Mouse (Mus musculus) neural tube, embryonic 11.5 days (tissue): ENCODE results near the gene Enpp4. TPM values are rescaled to one million over a fixed set of nuclear protein-coding genes. Genes with fewer than 3 reads are reported as not detected.

Source experiments
- ATAC-seq: fragments of 200-750 bp; cut with Nextera tagmentation; 2 replicates; pipeline ENCODE4 v1.8.0; 2017; ENCODE audit warnings: moderate number of reproducible peaks, mild to moderate bottlenecking, moderate TSS enrichment, moderate library complexity; ENCODE audit not compliant: insufficient read depth, low FRiP score, low TSS enrichment
- DNase-seq: peaks from one replicate; pipeline ENCODE4 v3.0.0-alpha.2; 2015; ENCODE audit warnings: low spot score
- H3K27ac ChIP-seq: fragments of 300-500 bp; sonication (generic); 2 replicates; pipeline ENCODE4 v1.5.1; 2014; ENCODE audit warnings: low read depth, mild to moderate bottlenecking, low read length
- H3K27me3 ChIP-seq: fragments of 300-500 bp; sonication (generic); 2 replicates; pipeline ENCODE4 v1.6.1; 2014; ENCODE audit warnings: mild to moderate bottlenecking, low read length, mixed read lengths; ENCODE audit not compliant: control insufficient read depth, insufficient read depth
- H3K36me3 ChIP-seq: fragments of 300-500 bp; sonication (generic); 2 replicates; pipeline ENCODE4 v1.6.1; 2014; ENCODE audit warnings: mild to moderate bottlenecking, low read length, moderate library complexity, mixed read lengths; ENCODE audit not compliant: control insufficient read depth, insufficient read depth
- H3K4me1 ChIP-seq: fragments of 300-500 bp; sonication (generic); 2 replicates; pipeline ENCODE4 v1.6.1; 2014; ENCODE audit warnings: low read length, mixed read lengths; ENCODE audit not compliant: control insufficient read depth, insufficient read depth
- H3K4me2 ChIP-seq: fragments of 300-500 bp; sonication (generic); 2 replicates; pipeline ENCODE4 v1.6.1; 2014; ENCODE audit warnings: low read depth, mild to moderate bottlenecking, moderate library complexity
- H3K4me3 ChIP-seq: fragments of 300-500 bp; sonication (generic); 2 replicates; pipeline ENCODE4 v1.5.1; 2014; ENCODE audit warnings: low read depth, low read length
- H3K9ac ChIP-seq: fragments of 300-500 bp; sonication (generic); 2 replicates; pipeline ENCODE4 v1.6.1; 2014; ENCODE audit warnings: mild to moderate bottlenecking, low read length
- H3K9me3 ChIP-seq: fragments of 300-500 bp; sonication (generic); 2 replicates; pipeline ENCODE4 v1.6.1; 2016; ENCODE audit warnings: low read length; ENCODE audit not compliant: control insufficient read depth
- WGBS: fragments of 180-500 bp; shearing (Covaris S2); extraction: QIAGEN DNeasy Blood & Tissue Kit; methylation state at CpG from one replicate; pipeline ENCODE4 v1.1.7; 2014; 5-methylcytosine and 5-hydroxymethylcytosine counted together
- polyA plus RNA-seq: library from polyadenylated mRNA; unstranded; fragments of >200 nt; fragmentation: Nextera tagmentation; extraction: Ambion mirVana; gene quantifications from 2 replicates; pipeline ENCODE4 v1.2.1, GENCODE M21; 2014

Gene Enpp4
- polyA plus RNA-seq, 1 experiment from 2014 or later = 5.0 TPM

DNA sequence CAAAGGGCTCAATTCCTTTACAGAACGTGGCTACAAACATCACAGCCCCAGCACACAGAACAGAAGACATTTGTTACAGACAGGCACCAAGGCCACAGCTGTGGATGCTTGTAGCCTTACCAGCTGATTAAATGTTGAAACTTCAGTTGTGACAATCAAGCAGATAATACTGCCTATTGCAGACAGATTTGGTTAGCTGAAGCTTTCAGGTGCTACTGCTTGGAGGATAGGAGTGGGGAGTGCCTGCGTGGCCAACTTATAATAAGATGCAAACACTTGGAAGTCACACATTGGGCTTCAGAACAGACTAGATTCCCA lies 27.8 kb downstream of the Enpp4 start:
- no peak for DNase-seq
- Histone ChIP-seq H3K4me3 (no peak overlapping the region), H3K27me3 (no peaks in the 10 kb centered on the region), H3K27ac (no peak overlapping the region), H3K4me1 (no peaks in the 10 kb centered on the region), H3K36me3 (no peaks in the 10 kb centered on the region), H3K9ac (no peak overlapping the region), H3K9me3 (no peaks in the 10 kb centered on the region), H3K4me2 (no peak overlapping the region)
- ATAC-seq = no peak
- 67% methylated on average over 2 of the region's 2 CpGs for WGBS

GRCm38 (mm10) chr17:44077146-44077842 lies 28.3 kb downstream of the Enpp4 start:
- Histone ChIP-seq H3K9ac (no peak overlapping the region), H3K36me3 (no peaks in the 10 kb centered on the region), H3K4me1 (no peaks in the 10 kb centered on the region), H3K4me3 (no peak overlapping the region), H3K27me3 (no peaks in the 10 kb centered on the region), H3K4me2 (no peak overlapping the region), H3K27ac (no peak overlapping the region), H3K9me3 (no peaks in the 10 kb centered on the region)
- DNase-seq (no peak), ATAC-seq (no peak)
- 86% methylated on average over 12 of the region's 12 CpGs for WGBS

- Histone ChIP-seq H3K4me3 (no peak overlapping the region), H3K4me2 (no peak overlapping the region), H3K36me3 (no peaks in the 10 kb centered on the region), H3K27ac (no peak overlapping the region), H3K9me3 (no peaks in the 10 kb centered on the region), H3K9ac (no peak overlapping the region), H3K4me1 (no peaks in the 10 kb centered on the region), H3K27me3 (no peaks in the 10 kb centered on the region)
- ATAC-seq (no peak), DNase-seq (peak; percentile 31)
- 59% methylated on average over 6 of the region's 6 CpGs for WGBS
These were observed 29.4 kb downstream of the Enpp4 start for GRCm38 (mm10) chr17:44076051-44076680.

DNA sequence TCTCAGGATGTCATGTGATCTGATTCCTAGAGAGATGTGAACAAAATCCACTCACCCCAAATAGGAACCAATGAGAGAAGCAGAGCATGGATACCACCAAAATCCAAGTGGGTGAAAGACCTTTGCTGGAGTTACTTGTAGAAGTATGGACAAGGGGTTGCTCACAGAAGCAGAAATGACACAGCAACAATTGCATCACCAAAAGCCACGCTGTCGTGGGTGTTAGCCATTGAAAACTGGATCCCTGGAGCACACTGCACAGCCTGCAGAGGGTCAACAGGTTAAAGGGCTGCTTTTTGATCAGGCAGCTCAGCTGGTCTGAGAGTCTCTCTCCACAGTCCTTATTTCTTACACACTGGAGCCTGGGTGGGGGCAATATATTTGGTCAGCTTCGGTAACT lies 30.0 kb downstream of the Enpp4 start:
- Histone ChIP-seq H3K4me2 (no peak overlapping the region), H3K27me3 (no peaks in the 10 kb centered on the region), H3K9me3 (no peaks in the 10 kb centered on the region), H3K4me1 (no peaks in the 10 kb centered on the region), H3K27ac (no peak overlapping the region), H3K36me3 (no peaks in the 10 kb centered on the region), H3K9ac (no peak overlapping the region), H3K4me3 (no peak overlapping the region)
- 82% methylated on average over 3 of the region's 3 CpGs for WGBS
- no peak for DNase-seq
- ATAC-seq = no peak

- Histone ChIP-seq H3K4me1 (no peaks in the 10 kb centered on the region), H3K4me2 (no peak overlapping the region), H3K9ac (no peak overlapping the region), H3K4me3 (no peak overlapping the region), H3K27me3 (no peaks in the 10 kb centered on the region), H3K36me3 (no peaks in the 10 kb centered on the region), H3K27ac (no peak overlapping the region), H3K9me3 (no peaks in the 10 kb centered on the region)
- ATAC-seq (no peak), DNase-seq (no peak)
These were observed 33.9 kb downstream of the Enpp4 start for GRCm38 (mm10) chr17:44071680-44072079.

DNA sequence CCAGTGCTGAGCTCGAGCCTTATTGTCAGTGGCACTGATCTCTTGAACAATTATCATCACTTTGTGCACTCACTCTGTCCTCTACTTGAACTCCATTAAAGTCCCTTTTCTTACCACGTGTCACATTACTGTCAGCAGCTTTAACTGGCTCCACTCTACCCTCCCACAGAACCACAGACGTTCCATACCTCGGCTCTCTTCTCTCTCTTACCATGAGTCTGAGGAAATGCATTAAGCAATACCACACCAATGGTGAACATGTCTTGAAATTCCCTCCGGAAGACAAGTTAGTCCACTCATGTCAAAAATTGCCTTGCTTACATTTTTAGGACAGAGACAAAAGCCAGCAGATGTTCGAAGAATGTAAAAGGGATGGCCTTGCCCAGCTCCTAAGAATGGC lies 36.7 kb downstream of the Enpp4 start:
- DNase-seq = no peak
- H3K27ac ChIP-seq = no peak overlapping the region
- no peaks in the 10 kb centered on the region for H3K9me3 ChIP-seq
- no peaks in the 10 kb centered on the region for H3K4me1 ChIP-seq
- no peak for ATAC-seq
- H3K9ac ChIP-seq = no peak overlapping the region
- H3K27me3 ChIP-seq = no peaks in the 10 kb centered on the region
- H3K4me3 ChIP-seq = no peak overlapping the region
- WGBS = 85% methylated on average over 6 of the region's 6 CpGs
- no peak overlapping the region for H3K4me2 ChIP-seq
- no peaks in the 10 kb centered on the region for H3K36me3 ChIP-seq

DNA sequence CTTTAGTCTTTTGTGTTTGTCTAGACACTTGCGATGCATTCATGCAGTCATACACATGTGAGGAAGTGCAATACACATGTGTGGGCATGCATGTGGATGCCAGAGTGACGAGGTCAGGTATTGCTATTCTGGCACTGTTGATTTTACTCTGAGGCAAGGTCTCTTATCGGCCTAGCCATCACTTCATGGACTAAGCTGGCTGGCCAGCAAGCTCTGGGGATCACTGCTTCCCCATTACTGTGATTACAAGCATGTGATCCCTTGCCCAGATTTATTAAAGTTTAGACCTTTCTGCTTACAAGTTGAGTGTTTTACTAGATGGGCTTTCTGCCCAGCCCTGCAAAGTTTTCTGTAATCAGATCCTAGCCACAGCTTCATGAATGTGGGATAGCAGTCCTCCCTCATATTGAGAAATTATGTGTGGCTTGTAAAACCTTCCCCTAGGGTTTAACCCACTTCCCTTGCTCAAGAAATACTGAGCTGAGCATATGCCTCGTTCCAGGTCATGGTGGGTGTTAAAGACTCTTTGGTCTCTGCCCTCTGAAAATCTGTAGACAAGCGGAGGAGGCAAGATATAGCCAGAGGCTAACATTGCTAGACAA lies 44.2 kb downstream of the Enpp4 start:
- H3K9ac ChIP-seq = no peak overlapping the region
- H3K9me3 ChIP-seq = no peaks in the 10 kb centered on the region
- DNase-seq (no peak), ATAC-seq (no peak)
- H3K4me1 ChIP-seq = no peaks in the 10 kb centered on the region
- H3K27me3 ChIP-seq = no peaks in the 10 kb centered on the region
- no peak overlapping the region for H3K4me3 ChIP-seq
- no peak overlapping the region for H3K27ac ChIP-seq
- WGBS = 80% methylated on average over 5 of the region's 5 CpGs
- no peak overlapping the region for H3K4me2 ChIP-seq
- no peaks in the 10 kb centered on the region for H3K36me3 ChIP-seq

GRCm38 (mm10) chr17:44060781-44061180 lies 44.8 kb downstream of the Enpp4 start:
- no peak for DNase-seq
- 88% methylated on average over 1 of the region's 1 CpGs for whole genome bisulfite sequencing
- no peak overlapping the region for H3K27ac ChIP-seq

GRCm38 (mm10) chr17:44058145-44058544 lies 47.5 kb downstream of the Enpp4 start:
- H3K4me3 ChIP-seq = no peak overlapping the region
- DNase-seq (no peak), ATAC-seq (no peak)
- H3K4me2 ChIP-seq = no peak overlapping the region
- H3K27me3 ChIP-seq = no peaks in the 10 kb centered on the region
- no peaks in the 10 kb centered on the region for H3K4me1 ChIP-seq
- H3K36me3 ChIP-seq = no peaks in the 10 kb centered on the region
- no peak overlapping the region for H3K9ac ChIP-seq
- no peak overlapping the region for H3K27ac ChIP-seq
- H3K9me3 ChIP-seq = no peaks in the 10 kb centered on the region

More at GRCm38 (mm10) chr17:44060781-44061180, 44.8 kb downstream of the Enpp4 start:
- ATAC-seq = no peak
- Histone ChIP-seq H3K9ac (no peak overlapping the region), H3K4me2 (no peak overlapping the region), H3K9me3 (no peaks in the 10 kb centered on the region), H3K4me3 (no peak overlapping the region), H3K27me3 (no peaks in the 10 kb centered on the region), H3K36me3 (no peaks in the 10 kb centered on the region), H3K4me1 (no peaks in the 10 kb centered on the region)
